In genomic region chr1:155337315-155337714, GRCm38 (mm10) we compare ENCODE assay signal across 23 mouse cellular contexts.
DNase-seq lines count a peak whose midpoint lies in the region; ATAC-seq lines count a peak whose summit lies in the region.
"Had no signal": no experiment of that assay in that cellular context is flagged by ENCODE, and none has a peak within 500 bp of the region (broad histone marks: within the 10 kb centered on the region; RNA-seq: fewer than 3 reads in every experiment).

No protein-coding gene starts in this region.

- H3K27me3 ChIP-seq in hindbrain, embryonic 16.5 days (replicated peaks; ENCODE audit: control insufficient read depth, insufficient read depth, low read length): no peaks in the 10 kb centered on the region
- H3K27me3 ChIP-seq in hindbrain, embryonic 13.5 days: no peaks in the 10 kb centered on the region
- H3K27me3 ChIP-seq in liver, embryonic 11.5 days (replicated peaks; ENCODE audit: control insufficient read depth, insufficient read depth, low read length): no peaks in the 10 kb centered on the region
- no peaks in the 10 kb centered on the region for H3K27me3 ChIP-seq in liver, embryonic 15.5 days
- H3K27me3 ChIP-seq: CH12.LX; embryonic facial prominence, embryonic 15.5 days; heart, embryonic 12.5 days; hindbrain, embryonic 15.5 days had no signal

- ATAC-seq in hindbrain, embryonic 16.5 days: 0 out of 2 replicates have a peak, but pooled peaks have one; percentile 48
- ATAC-seq in hindbrain, embryonic 13.5 days (ENCODE audit: low FRiP score): no peak
- peak; percentile 86 for ATAC-seq in liver, embryonic 11.5 days (replicated peaks; ENCODE audit: low FRiP score)
- peak; percentile 61 for ATAC-seq in liver, embryonic 15.5 days (ENCODE audit: insufficient read depth)
- ATAC-seq in megakaryocyte-erythroid progenitor cell, adult 5-6 weeks (replicated peaks; ENCODE audit: low FRiP score, low TSS enrichment, poor library complexity, severe bottlenecking): peak; percentile 94
- ATAC-seq: forebrain, embryonic 14.5 days; inflammation-experienced regulatory T-cells, adult 6 months; intestine, postnatal 0 days had no signal

- H3K9ac ChIP-seq in hindbrain, embryonic 16.5 days (ENCODE audit: low read depth, low read length): no peak overlapping the region
- no peak overlapping the region for H3K9ac ChIP-seq in hindbrain, embryonic 13.5 days
- H3K9ac ChIP-seq in liver, embryonic 11.5 days (ENCODE audit: low read depth, low read length): no peak overlapping the region
- no peak overlapping the region for H3K9ac ChIP-seq in liver, embryonic 15.5 days
- H3K9ac ChIP-seq: embryonic facial prominence, embryonic 15.5 days; heart, embryonic 12.5 days; hindbrain, embryonic 15.5 days had no signal

- no peak overlapping the region for H3K4me3 ChIP-seq in hindbrain, embryonic 16.5 days (ENCODE audit: low read length)
- H3K4me3 ChIP-seq in hindbrain, embryonic 13.5 days: no peak overlapping the region
- H3K4me3 ChIP-seq in liver, embryonic 11.5 days (ENCODE audit: low read depth, low read length): no peak overlapping the region
- no peak overlapping the region for H3K4me3 ChIP-seq in liver, embryonic 15.5 days (replicated peaks)
- H3K4me3 ChIP-seq: embryonic facial prominence, embryonic 15.5 days; gastrocnemius, adult 2 months; heart, embryonic 12.5 days; hindbrain, embryonic 10.5 days; hindbrain, embryonic 15.5 days had no signal

- H3K36me3 ChIP-seq in hindbrain, embryonic 16.5 days (ENCODE audit: control insufficient read depth, insufficient read depth, low read length): no peaks in the 10 kb centered on the region
- H3K36me3 ChIP-seq in hindbrain, embryonic 13.5 days: peaks cover 7% of the 10 kb centered on the region
- no peaks in the 10 kb centered on the region for H3K36me3 ChIP-seq in liver, embryonic 11.5 days (ENCODE audit: control insufficient read depth, insufficient read depth, low read length)
- 0 out of 2 replicates have a peak, but pooled peaks cover 5% of the 10 kb centered on the region for H3K36me3 ChIP-seq in liver, embryonic 15.5 days (replicated peaks)
- H3K36me3 ChIP-seq: embryonic facial prominence, embryonic 15.5 days; heart, embryonic 12.5 days; hindbrain, embryonic 15.5 days had no signal

- 91% methylated on average over 4 of the region's 4 CpGs for WGBS in hindbrain, embryonic 16.5 days
- whole genome bisulfite sequencing in hindbrain, embryonic 13.5 days: 97% methylated on average over 4 of the region's 4 CpGs
- WGBS in liver, embryonic 11.5 days: 73% methylated on average over 4 of the region's 4 CpGs
- WGBS in liver, embryonic 15.5 days (ENCODE audit: insufficient replicate concordance): 54% methylated on average over 4 of the region's 4 CpGs

- H3K27ac ChIP-seq in hindbrain, embryonic 16.5 days (ENCODE audit: low read depth, low read length): no peak overlapping the region
- H3K27ac ChIP-seq in hindbrain, embryonic 13.5 days: no peak overlapping the region
- no peak overlapping the region for H3K27ac ChIP-seq in liver, embryonic 11.5 days (ENCODE audit: low read depth, low read length)
- no peak overlapping the region for H3K27ac ChIP-seq in liver, embryonic 15.5 days (replicated peaks)
- H3K27ac ChIP-seq: embryonic facial prominence, embryonic 15.5 days; gastrocnemius, adult 2 months; hindbrain, embryonic 10.5 days; hindbrain, embryonic 15.5 days had no signal

- H3K9me3 ChIP-seq in hindbrain, embryonic 16.5 days (ENCODE audit: control insufficient read depth, low read length): no peaks in the 10 kb centered on the region
- no peaks in the 10 kb centered on the region for H3K9me3 ChIP-seq in hindbrain, embryonic 13.5 days
- H3K9me3 ChIP-seq in liver, embryonic 11.5 days (ENCODE audit: control insufficient read depth, low read length): no peaks in the 10 kb centered on the region
- no peaks in the 10 kb centered on the region for H3K9me3 ChIP-seq in liver, embryonic 15.5 days (replicated peaks)
- H3K9me3 ChIP-seq: embryonic facial prominence, embryonic 15.5 days; heart, embryonic 12.5 days; hindbrain, embryonic 10.5 days; hindbrain, embryonic 15.5 days had no signal

- DNase-seq in liver, embryonic 11.5 days (ENCODE audit: low spot score): no peak
- DNase-seq in frontal cortex, postnatal 36 days (ENCODE audit: low spot score in 2 of 2): no peak
- no peak for DNase-seq in spleen, adult 12 weeks (ENCODE audit: low spot score)
- DNase-seq in adrenal gland, postnatal 10 days: no peak
- DNase-seq: adrenal gland, adult 8-10 months; cerebellum, adult 11 months; cerebellum, adult 9-11 months; cerebellum, postnatal 36 days; embryo, embryonic 11 days; gastrocnemius, adult 2 months; gastrocnemius, postnatal 25 days had no signal

- no peak overlapping the region for H3K4me2 ChIP-seq in hindbrain, embryonic 16.5 days (ENCODE audit: low read length)
- H3K4me2 ChIP-seq in hindbrain, embryonic 13.5 days: no peak overlapping the region
- H3K4me2 ChIP-seq in liver, embryonic 11.5 days: no peak overlapping the region
- H3K4me2 ChIP-seq in liver, embryonic 15.5 days: no peak overlapping the region
- H3K4me2 ChIP-seq: embryonic facial prominence, embryonic 15.5 days; heart, embryonic 12.5 days; hindbrain, embryonic 15.5 days had no signal

- H3K4me1 ChIP-seq in hindbrain, embryonic 16.5 days (ENCODE audit: control insufficient read depth, insufficient read depth, low read depth, low read length): no peaks in the 10 kb centered on the region
- no peaks in the 10 kb centered on the region for H3K4me1 ChIP-seq in hindbrain, embryonic 13.5 days (replicated peaks)
- peaks cover 8% of the 10 kb centered on the region for H3K4me1 ChIP-seq in liver, embryonic 11.5 days (replicated peaks; ENCODE audit: control insufficient read depth, insufficient read depth, low read length)
- peaks cover 22% of the 10 kb centered on the region for H3K4me1 ChIP-seq in liver, embryonic 15.5 days (replicated peaks)
- H3K4me1 ChIP-seq: embryonic facial prominence, embryonic 15.5 days; heart, embryonic 12.5 days; hindbrain, embryonic 15.5 days had no signal
